Mouse (Mus musculus): ENCODE measurements around the gene 9130023H24Rik. TPM values are rescaled to one million over a fixed set of nuclear protein-coding genes. Genes with fewer than 3 reads are reported as not detected.

Gene 9130023H24Rik
- total and polyA plus RNA-seq, 3 experiments = 2.1 to 3.2 (median 2.2) TPM

GRCm38 (mm10) chr7:128267391-128267790 lies 29.6 kb upstream of the 9130023H24Rik start:
- TF ChIP-seq KAT2A (IDR thresholded peaks at IDR 0.05; ENCODE audit: insufficient replicate concordance, low read length) (no peak), RCOR1 (conservative IDR thresholded peaks at IDR 0.05; ENCODE audit: low read depth, low read length) (no peak), IRF4 (IDR thresholded peaks at IDR 0.05; ENCODE audit: low read depth, low read length) (no peak), POLR2A (IDR thresholded peaks at IDR 0.05; ENCODE audit: low read depth, low read length) (no peak)

DNA sequence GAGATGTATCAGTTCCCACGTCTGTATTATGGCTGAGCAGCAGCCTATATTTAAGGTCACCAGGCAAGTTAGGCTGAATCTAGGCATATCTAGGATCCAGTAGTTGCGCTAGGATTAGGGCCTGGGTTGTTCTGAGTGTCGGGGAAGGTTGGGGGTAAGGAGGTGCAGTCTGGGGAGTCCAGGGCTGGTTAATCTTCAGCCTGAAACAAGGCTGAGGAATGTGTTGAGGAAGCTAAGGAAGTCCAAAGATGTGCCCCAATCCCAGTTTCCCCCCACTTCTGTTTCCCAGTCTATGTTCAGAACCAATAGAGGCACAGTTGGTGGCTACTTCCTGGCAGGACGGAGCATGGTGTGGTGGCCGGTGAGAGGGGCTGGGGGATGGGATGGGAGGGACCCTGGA lies 28.2 kb upstream of the 9130023H24Rik start:
- no peak overlapping the region for H3K27ac ChIP-seq (ENCODE audit: insufficient read depth, low read depth)

More at GRCm38 (mm10) chr7:128267391-128267790, 29.6 kb upstream of the 9130023H24Rik start:
- Histone ChIP-seq H3K79me2 (replicated peaks; ENCODE audit: control insufficient read depth, extremely low read depth, insufficient read depth, poor library complexity, severe bottlenecking) (no peaks in the 10 kb centered on the region), H3K36me3 (replicated peaks in 1 of 2; ENCODE audit: control insufficient read depth in 1 of 2, insufficient read depth in 1 of 2, low read length in 1 of 2) (peaks cover 9 to 24% of the 10 kb centered on the region in 2 experiments), H3K4me1 (ENCODE audit: control insufficient read depth in 1 of 2, insufficient read depth in 2 of 2) (no peaks in the 10 kb centered on the region), H3K4me3 (replicated peaks in 1 of 3; ENCODE audit: low read depth in 2 of 3, low read length in 2 of 3, poor library complexity in 1 of 3) (no peak overlapping the region), H3K9me3 (replicated peaks; ENCODE audit: low read length) (no peaks in the 10 kb centered on the region), H3K27me3 (replicated peaks) (peaks cover 13% of the 10 kb centered on the region), H3K9ac (ENCODE audit: insufficient read depth, low read depth) (no peak overlapping the region), H3K4me2 (ENCODE audit: insufficient read depth, low read depth, poor library complexity, severe bottlenecking) (no peak overlapping the region), H3K27ac (ENCODE audit: insufficient read depth, low read depth) (no peak overlapping the region)
- dilution Hi-C loops (cut with MboI; ENCODE audit: extremely low pct_ligation_motif_present, extremely low pct_unique_long_range_greater_than_20kb, low sequenced_read_pairs) = no loop called here
- in situ Hi-C loops (cut with MboI; ENCODE audit: low pct_ligation_motif_present, low pct_unique_long_range_greater_than_20kb, low sequenced_read_pairs) = no loop called here
- no peak for DNase-seq (ENCODE audit: extremely low read depth)

GRCm38 (mm10) chr7:128265411-128265810 lies 27.6 kb upstream of the 9130023H24Rik start, which contains the start of gene Slc5a2:
Gene Slc5a2, plus strand, starts transcription at chr7:128265657.
- no peaks in the 10 kb centered on the region for H3K79me2 ChIP-seq (replicated peaks; ENCODE audit: control insufficient read depth, extremely low read depth, insufficient read depth, poor library complexity, severe bottlenecking)
- TF ChIP-seq JUND (conservative IDR thresholded peaks at IDR 0.05; ENCODE audit: low read depth, low read length) (no peak), ZC3H11A (IDR thresholded peaks at IDR 0.05; ENCODE audit: low read depth, low read length) (no peak), RAD21 (IDR thresholded peaks at IDR 0.05; ENCODE audit: low read depth, low read length) (no peak)
- dilution Hi-C loops (cut with MboI; ENCODE audit: extremely low pct_ligation_motif_present, extremely low pct_unique_long_range_greater_than_20kb, low sequenced_read_pairs) (no loop called here), in situ Hi-C loops (cut with MboI; ENCODE audit: low pct_ligation_motif_present, low pct_unique_long_range_greater_than_20kb, low sequenced_read_pairs) (no loop called here)
- H3K9ac ChIP-seq (ENCODE audit: insufficient read depth, low read depth) = no peak within 1 kb of the TSS
- H3K4me3 ChIP-seq (replicated peaks in 1 of 3; ENCODE audit: low read depth in 2 of 3, low read length in 2 of 3, poor library complexity in 1 of 3) = no peak within 1 kb of the TSS
- H3K4me1 ChIP-seq (ENCODE audit: control insufficient read depth in 1 of 2, insufficient read depth in 2 of 2) = no peaks in the 10 kb centered on the region
- H3K27me3 ChIP-seq (replicated peaks) = peaks cover 16% of the 10 kb centered on the region
- peaks cover 0 to 4% of the 10 kb centered on the region in 2 experiments for H3K36me3 ChIP-seq (replicated peaks in 1 of 2; ENCODE audit: control insufficient read depth in 1 of 2, insufficient read depth in 1 of 2, low read length in 1 of 2)
- DNase-seq (ENCODE audit: extremely low read depth) = no peak
- no peak within 1 kb of the TSS for H3K4me2 ChIP-seq (ENCODE audit: insufficient read depth, low read depth, poor library complexity, severe bottlenecking)
- no peaks in the 10 kb centered on the region for H3K9me3 ChIP-seq (replicated peaks; ENCODE audit: low read length)
- H3K27ac ChIP-seq (ENCODE audit: insufficient read depth, low read depth) = no peak within 1 kb of the TSS

More for the DNA sequence above, 28.2 kb upstream of the 9130023H24Rik start:
- H3K4me2 ChIP-seq (ENCODE audit: insufficient read depth, low read depth, poor library complexity, severe bottlenecking) = no peak overlapping the region
- H3K9ac ChIP-seq (ENCODE audit: insufficient read depth, low read depth) = no peak overlapping the region
- H3K36me3 ChIP-seq (replicated peaks in 1 of 2; ENCODE audit: control insufficient read depth in 1 of 2, insufficient read depth in 1 of 2, low read length in 1 of 2) = peaks cover 0 to 10% of the 10 kb centered on the region in 2 experiments
- dilution Hi-C loops (cut with MboI; ENCODE audit: extremely low pct_ligation_motif_present, extremely low pct_unique_long_range_greater_than_20kb, low sequenced_read_pairs) (no loop called here), in situ Hi-C loops (cut with MboI; ENCODE audit: low pct_ligation_motif_present, low pct_unique_long_range_greater_than_20kb, low sequenced_read_pairs) (no loop called here)
- no peaks in the 10 kb centered on the region for H3K4me1 ChIP-seq (ENCODE audit: control insufficient read depth in 1 of 2, insufficient read depth in 2 of 2)
- no peaks in the 10 kb centered on the region for H3K9me3 ChIP-seq (replicated peaks; ENCODE audit: low read length)
- DNase-seq (ENCODE audit: extremely low read depth) = no peak
- peaks cover 13% of the 10 kb centered on the region for H3K27me3 ChIP-seq (replicated peaks)
- TF ChIP-seq USF1 (IDR thresholded peaks at IDR 0.05; ENCODE audit: low read depth, low read length) (no peak), KAT2A (IDR thresholded peaks at IDR 0.05; ENCODE audit: insufficient replicate concordance, low read length) (no peak), MAX (IDR thresholded peaks at IDR 0.05; ENCODE audit: low read length) (no peak), ZKSCAN1 (IDR thresholded peaks at IDR 0.05; ENCODE audit: borderline replicate concordance, low read depth, low read length) (no peak), ZMIZ1 (IDR thresholded peaks at IDR 0.05; ENCODE audit: low read depth, low read length) (no peak), IRF4 (IDR thresholded peaks at IDR 0.05; ENCODE audit: low read depth, low read length) (no peak), EP300 (IDR thresholded peaks at IDR 0.05; ENCODE audit: low read length) (no peak), MEF2A (IDR thresholded peaks at IDR 0.05; ENCODE audit: borderline replicate concordance, low read depth, low read length) (no peak)
- H3K79me2 ChIP-seq (replicated peaks; ENCODE audit: control insufficient read depth, extremely low read depth, insufficient read depth, poor library complexity, severe bottlenecking) = no peaks in the 10 kb centered on the region
- no peak overlapping the region for H3K4me3 ChIP-seq (replicated peaks in 1 of 3; ENCODE audit: low read depth in 2 of 3, low read length in 2 of 3, poor library complexity in 1 of 3)
